Mouse (Mus musculus): ENCODE results near the gene Cep112. TPM values are rescaled to one million over a fixed set of nuclear protein-coding genes. Genes with fewer than 3 reads are reported as not detected.

Cep112 gene
- total RNA-seq, 2 experiments from 2014 or later, result 1.6 to 1.8 TPM

GRCm38 (mm10) chr11:108871748-108872147, 446.8 kb downstream of the Cep112 start:
- DNase-seq (ENCODE audit: low spot score), result no peak

DNA sequence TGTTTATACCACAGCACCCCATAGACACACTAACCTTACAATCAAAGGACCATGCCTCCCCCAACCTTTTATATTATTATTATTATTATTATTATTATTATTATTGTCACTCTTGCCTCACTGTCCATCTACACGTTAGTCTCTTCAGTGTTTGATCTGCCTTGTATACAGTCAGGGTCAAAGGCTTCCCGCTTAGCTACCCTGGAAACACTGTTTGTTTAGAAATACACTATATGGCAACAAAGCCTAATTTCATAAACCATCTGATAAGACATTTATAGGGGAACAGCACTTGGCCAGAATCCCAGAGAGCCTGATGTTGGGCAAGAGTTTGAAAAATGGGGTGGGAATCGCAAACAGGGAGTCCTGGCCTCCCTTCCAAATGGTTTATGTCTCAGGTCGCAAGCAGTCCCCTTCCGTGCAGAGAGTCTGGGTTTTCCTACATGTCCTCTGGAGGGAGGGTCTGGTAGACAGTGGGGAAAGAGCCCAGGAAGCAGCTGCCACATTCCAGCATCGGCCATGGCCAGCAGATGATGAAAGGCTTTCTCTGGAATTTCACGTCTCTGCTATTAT, 451.7 kb downstream of the Cep112 start:
- DNase-seq (ENCODE audit: low spot score), result no peak

DNA sequence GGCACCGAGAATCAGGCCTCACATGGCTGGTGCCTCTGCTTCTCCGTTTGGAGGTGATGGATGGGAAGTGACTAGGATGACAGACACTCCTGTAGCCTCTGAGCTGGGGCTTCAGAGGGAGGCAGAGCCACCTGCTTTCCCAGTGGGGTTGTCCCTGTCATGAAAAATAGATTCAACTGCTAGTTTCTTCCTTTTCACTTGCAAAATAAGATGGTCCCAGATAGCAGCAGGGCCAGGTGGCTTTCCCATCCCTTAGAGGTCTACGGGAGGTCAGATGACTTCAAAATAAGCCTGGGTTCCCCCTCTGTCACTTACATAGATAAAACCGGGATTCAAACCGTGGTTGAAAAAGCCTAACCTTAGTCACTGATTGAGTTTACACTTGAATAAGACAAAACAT, 452.5 kb downstream of the Cep112 start:
- DNase-seq (ENCODE audit: low spot score), result no peak

- no peak for DNase-seq (ENCODE audit: low spot score)
Observed at GRCm38 (mm10) chr11:108880546-108880945, 455.6 kb downstream of the Cep112 start.

- DNase-seq (ENCODE audit: low spot score), result no peak
Observed at GRCm38 (mm10) chr11:108881662-108882061, 456.7 kb downstream of the Cep112 start.

GRCm38 (mm10) chr11:108885276-108885896, 460.4 kb downstream of the Cep112 start:
- no peak for DNase-seq (ENCODE audit: low spot score)

DNA sequence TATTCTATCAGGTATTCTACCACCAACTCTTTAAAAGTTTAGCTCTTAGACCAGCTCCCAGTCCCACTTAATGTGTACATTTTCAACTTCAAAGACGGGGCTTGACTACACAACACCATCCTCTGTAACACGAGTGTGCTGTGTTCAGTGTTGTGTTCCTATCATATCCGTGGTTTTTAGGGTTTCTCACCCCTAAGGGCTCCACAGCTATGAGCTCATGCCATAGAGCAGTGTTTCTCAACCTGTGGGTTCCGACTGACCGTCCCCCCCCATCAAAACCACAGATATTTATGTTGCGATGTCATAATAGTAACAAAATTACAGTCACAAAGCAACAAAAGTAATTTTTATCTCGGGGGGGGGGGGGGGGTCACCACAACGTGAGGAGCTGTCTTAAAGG, 461.1 kb downstream of the Cep112 start:
- DNase-seq (ENCODE audit: low spot score), result no peak

DNA sequence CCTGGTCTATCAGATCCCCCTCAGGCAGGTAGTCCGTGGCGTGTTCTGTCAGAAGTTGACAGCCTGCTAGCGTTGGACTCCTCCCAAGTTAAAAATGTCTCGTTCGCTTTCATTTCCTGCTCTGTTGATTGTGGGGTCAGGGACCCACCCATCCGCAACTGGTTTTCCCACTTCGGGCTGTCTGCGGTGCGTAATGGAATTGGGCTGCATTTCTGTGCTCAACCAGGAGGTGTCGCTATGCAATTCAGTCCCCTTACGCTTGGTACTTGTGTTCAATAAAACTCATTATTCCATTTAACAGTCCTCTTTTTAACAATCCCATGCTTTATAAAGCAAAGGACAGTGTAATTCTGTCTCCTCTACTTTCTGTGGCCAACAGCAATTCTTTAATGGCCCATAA, 464.1 kb downstream of the Cep112 start:
- DNase-seq (ENCODE audit: low spot score), result no peak

DNA sequence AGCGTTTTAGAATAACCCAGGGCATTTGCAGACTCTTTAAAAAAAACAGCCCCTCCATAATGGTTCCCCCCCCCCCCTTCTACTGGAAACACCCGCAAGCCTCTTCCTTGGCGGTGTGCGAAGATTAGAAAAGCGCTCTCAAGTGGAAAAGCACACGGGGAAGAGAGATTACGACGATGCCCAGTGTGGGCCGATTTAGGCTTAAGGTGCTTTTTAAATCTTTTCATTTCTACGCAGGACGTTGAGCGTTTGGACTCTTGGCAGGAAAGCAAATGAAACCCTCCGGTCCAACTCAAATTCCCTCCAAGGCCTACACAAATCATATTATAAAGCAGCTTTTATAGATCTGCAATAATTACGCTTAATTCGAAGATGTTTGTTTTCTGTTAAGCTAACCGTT, 465.6 kb downstream of the Cep112 start:
- DNase-seq (ENCODE audit: low spot score), result no peak

DNA sequence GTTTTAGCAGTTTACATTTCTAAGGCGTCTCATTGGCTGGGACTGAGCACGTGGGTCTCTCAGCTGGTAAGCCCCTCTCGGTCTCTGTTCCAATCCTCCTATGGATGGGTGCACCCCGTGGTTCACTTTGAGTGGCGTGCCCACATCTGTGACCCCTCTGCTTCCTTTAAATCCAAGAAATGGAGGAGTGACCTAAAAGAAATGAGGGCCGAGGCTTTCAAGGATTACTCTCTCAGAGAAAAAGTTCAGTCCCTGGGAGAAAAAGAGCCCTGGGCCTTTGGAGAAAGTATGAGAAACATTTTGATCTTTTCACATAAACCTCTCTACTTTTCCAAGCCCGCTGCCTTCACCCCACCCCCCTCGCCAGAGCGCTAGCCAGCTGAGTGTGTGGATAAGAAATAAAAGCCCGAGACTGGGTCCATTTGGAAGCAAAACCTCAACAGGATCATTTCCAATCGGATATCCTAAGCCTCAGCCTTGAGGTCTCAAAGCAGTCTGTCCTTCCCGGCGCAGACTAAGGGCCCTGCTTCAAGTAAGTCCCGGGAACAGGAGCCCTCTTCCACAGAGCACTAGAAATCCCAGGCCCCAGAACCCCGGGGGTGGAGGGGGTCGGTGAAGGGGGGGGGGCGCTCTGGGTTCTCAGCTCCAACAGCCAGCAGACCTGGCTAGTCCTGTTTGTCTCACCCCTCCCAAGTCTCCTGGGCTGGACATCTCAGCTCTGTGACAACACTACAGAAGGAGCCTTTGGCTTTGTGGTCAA, 466.3 kb downstream of the Cep112 start:
- peak; percentile 32 for DNase-seq (ENCODE audit: low spot score)

DNA sequence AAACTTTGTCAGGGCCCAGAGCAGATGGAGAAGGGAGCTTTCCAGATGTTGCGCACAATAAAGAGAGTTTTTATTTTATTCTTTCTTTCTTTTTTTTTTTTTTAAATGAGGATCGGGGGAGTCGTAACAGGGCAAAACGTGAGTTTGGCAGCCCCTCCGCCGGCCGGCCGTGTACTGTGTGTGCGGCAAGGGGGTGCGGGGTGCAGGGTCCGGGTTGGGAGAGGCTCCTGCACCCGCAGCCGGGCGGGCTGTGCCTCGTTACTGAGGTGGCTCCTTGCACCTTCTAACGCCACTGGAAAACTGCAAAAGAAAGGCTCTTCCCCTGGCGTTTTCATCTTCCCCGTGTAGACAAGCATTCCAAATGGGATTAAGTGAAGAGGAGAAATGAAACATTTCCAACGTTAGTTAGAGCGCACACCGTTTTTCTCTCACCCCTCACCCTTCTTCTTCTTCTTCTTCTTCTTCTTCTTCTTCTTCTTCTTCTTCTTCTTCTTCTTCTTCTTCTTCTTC, 466.9 kb downstream of the Cep112 start:
- no peak for DNase-seq (ENCODE audit: low spot score)

DNA sequence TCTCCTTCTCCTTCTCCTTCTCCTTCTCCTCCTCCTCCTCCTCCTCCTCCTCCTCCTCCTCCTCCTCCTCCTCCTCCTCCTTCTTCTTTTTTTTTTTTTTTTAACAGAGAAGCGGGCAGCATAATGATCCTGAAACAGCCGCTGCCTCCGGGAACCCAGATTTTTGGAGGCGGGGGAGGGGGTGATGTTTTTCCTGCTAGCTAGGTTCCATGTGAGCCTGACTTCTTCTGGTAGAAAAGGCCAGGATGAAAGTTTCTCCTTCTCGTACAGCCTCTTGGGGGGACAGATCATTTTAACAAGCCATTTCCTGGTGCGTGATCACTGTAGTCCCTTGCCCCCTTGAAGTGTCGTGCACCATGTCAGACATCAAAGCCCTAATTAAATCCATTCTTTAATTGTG, 467.4 kb downstream of the Cep112 start:
- DNase-seq (ENCODE audit: low spot score), result no peak

DNA sequence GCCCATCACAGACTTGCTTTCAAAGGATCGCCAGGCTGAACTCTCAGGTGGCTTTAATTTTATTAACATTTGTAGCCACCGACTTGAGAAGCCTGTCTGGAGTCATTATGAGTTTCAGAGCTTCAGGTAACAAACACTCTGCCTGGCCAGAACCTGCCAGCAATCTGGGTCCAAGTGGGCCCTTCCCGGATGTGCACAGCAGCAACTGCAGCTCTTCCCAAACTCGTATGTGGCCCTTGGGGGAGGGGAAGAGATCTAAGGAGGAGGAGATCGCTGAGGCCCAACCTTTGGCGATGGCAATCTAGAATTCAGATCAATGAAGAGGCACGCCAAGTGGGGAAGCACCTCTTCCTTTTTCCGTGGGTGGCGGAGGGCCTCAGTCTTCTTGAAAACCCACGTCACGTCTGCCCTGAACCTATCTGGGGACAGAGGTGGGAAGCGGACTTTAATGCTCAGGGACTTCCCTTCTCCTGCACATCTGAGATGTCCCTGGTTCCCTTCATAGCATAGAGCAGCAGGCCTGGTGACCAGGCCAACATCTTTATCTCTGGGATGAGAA, 468.3 kb downstream of the Cep112 start:
- no peak for DNase-seq (ENCODE audit: low spot score)

GRCm38 (mm10) chr11:108893855-108894510, 469.0 kb downstream of the Cep112 start:
- no peak for DNase-seq (ENCODE audit: low spot score)

DNA sequence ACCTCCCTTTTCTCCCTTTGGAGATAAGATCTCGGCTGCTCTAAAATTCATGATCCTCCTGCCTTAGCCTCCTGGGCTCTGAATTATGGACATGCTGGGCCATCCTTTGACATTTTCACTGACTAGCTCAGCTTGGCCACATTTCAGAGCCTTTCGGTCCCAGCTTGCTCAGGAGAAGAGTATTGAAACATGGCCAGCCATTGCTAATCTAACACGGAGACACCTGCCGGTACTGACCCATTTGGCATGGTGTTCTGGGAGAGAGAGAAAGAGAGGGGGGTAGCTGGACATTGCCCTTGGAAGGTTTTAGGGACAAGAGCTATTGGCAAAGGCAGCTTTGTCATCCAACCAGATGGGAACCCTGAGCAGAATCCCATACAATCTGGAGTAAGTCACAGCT, 472.0 kb downstream of the Cep112 start:
- no peak for DNase-seq (ENCODE audit: low spot score)

DNA sequence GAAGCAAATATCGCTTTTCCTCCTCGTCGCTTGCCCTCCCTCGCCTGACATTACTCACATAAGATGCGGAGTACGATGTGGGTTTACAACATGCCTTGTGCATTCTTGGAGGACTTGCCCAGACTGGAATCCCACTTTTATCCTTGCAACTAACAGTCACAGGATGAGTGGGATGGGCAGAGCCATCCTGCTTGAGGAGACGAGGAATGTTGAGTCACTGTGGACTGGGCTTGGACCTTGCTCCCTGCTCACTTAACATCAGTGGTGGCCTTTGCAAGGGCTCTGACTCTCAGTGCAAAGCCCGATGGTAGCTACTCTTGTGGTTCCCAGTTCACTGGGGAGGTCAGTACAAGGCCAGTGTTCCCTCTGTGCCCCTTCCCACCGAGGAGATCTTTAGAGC, 473.1 kb downstream of the Cep112 start:
- DNase-seq (ENCODE audit: low spot score), result no peak

- no peak for DNase-seq (ENCODE audit: low spot score)
Observed at GRCm38 (mm10) chr11:108898483-108898882, 473.5 kb downstream of the Cep112 start.

- DNase-seq (ENCODE audit: low spot score), result no peak
Observed at GRCm38 (mm10) chr11:108900718-108901488, 475.9 kb downstream of the Cep112 start.

DNA sequence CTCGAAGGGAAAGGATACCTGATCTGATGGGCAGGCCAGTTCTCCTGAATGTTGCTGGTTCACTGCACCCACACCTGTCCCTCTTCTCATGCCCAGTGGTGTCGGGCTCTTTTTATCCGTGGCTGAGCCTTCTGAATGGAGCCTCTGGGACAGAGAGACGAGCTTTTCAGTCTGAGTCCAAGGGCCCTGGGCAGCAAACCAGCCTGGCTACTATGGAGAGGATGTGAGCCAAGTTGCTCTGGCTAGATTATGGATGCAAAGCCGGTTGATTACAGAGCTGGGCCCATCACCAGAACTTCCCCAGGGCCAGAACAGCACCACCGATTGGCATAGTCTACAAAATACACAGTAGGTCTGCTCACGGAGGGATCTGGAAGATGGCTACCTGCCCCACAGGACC, 476.7 kb downstream of the Cep112 start:
- DNase-seq (ENCODE audit: low spot score), result no peak

DNA sequence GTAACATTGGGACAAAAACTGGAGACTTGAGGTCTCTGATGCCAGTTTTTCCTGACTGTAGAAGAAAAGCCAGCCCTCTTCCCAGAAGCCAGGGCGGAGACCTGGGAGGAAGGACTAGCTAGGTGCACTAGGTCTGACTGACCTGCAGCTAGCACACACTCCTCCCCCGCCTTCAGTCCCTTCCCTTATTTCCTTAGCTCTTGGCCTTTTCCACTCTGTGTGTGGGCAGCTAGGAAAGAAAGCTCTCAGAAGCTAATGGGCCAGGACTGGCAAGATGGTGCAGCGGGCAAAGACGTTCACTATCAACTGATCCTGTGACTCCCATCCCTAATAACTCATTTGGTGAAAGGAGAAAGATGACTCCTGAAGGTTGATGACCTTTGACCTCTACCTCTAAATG, 477.3 kb downstream of the Cep112 start:
- no peak for DNase-seq (ENCODE audit: low spot score)

DNA sequence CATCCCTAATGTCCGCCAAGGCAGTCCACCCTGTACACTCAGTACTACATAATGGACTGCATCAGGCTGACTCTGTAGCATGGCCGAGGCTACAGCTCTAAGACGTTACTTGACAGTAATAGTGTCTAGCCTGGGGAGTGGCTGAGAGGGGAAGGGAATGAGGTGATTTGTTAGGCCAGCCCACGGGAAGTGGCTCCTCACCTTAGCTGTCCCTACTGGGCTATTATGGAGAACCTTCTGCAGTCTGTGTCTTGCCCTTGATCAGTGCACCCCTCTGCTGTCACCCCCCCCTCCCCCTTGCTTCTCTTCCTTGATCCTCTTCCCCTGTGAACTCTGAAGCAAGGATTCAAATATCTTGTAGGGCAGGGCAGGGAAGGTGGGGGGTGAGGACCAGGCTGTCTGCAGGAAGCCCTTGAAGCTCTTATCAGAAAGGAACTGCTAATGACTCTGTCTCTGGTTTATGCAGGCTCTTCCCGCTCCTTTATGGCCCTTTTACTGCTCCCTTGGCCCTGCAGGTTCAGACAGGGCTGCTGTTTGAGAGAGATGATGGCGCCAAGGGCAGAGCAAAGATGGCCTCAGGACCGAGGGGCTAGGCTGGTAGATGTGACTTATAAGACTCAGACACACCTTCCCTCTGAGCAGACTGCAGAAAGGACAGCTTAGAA, 481.7 kb downstream of the Cep112 start:
- no peak for DNase-seq (ENCODE audit: low spot score)
